ENCODE assay signal across 15 mouse cellular contexts in genomic region chr8:118004391-118004851, GRCm38 (mm10).
DNase-seq lines count a peak whose midpoint lies in the region; ATAC-seq lines count a peak whose summit lies in the region.
"Had no signal": no experiment of that assay in that cellular context is flagged by ENCODE, and none has a peak within 500 bp of the region (broad histone marks: within the 10 kb centered on the region; RNA-seq: fewer than 3 reads in every experiment).

No protein-coding gene starts in this region.

- no peak for DNase-seq in kidney, adult 11 months
- DNase-seq in embryo, embryonic 11 days, result peak; percentile 79
- peak; percentile 69 for DNase-seq in limb, embryonic 11.5 days (ENCODE audit: low spot score)
- DNase-seq in left cerebral cortex, adult 11 months (ENCODE audit: low spot score), result no peak
- DNase-seq in right cerebral cortex, adult 2 months (ENCODE audit: low spot score in 2 of 2), result no peak
- DNase-seq: adrenal gland, adult 2 months; gastrocnemius, postnatal 36 days; heart, postnatal 14 days had no signal

- no peaks in the 10 kb centered on the region for H3K27me3 ChIP-seq in kidney, embryonic 16.5 days (ENCODE audit: insufficient read depth, low read length)
- peaks cover 41% of the 10 kb centered on the region for H3K27me3 ChIP-seq in forebrain, embryonic 12.5 days
- no peaks in the 10 kb centered on the region for H3K27me3 ChIP-seq in limb, embryonic 11.5 days (ENCODE audit: control insufficient read depth, insufficient read depth, low read length)
- H3K27me3 ChIP-seq in heart, embryonic 11.5 days (ENCODE audit: control insufficient read depth, insufficient read depth, low read length), result no peaks in the 10 kb centered on the region
- H3K27me3 ChIP-seq: neural tube, embryonic 13.5 days had no signal

- ATAC-seq in kidney, embryonic 16.5 days (ENCODE audit: low FRiP score, low TSS enrichment), result peak; percentile 67; the same call in 1 of the 2 replicates
- peak; percentile 94 for ATAC-seq in forebrain, embryonic 12.5 days (ENCODE audit: low FRiP score)
- ATAC-seq in limb, embryonic 11.5 days (ENCODE audit: insufficient number of reproducible peaks, low FRiP score, low TSS enrichment, low read depth), result no peak
- no peak for ATAC-seq in heart, embryonic 11.5 days (replicated peaks; ENCODE audit: insufficient number of reproducible peaks, low FRiP score, low TSS enrichment)
- ATAC-seq: intestine, postnatal 0 days had no signal

- no peak overlapping the region for H3K27ac ChIP-seq in kidney, embryonic 16.5 days (ENCODE audit: low read length)
- H3K27ac ChIP-seq in forebrain, embryonic 12.5 days, result peak overlapping the region; percentile 74
- H3K27ac ChIP-seq in limb, embryonic 11.5 days (replicated peaks; ENCODE audit: low read depth, low read length), result no peak overlapping the region
- no peak overlapping the region for H3K27ac ChIP-seq in heart, embryonic 11.5 days (ENCODE audit: low read depth, low read length)
- H3K27ac ChIP-seq: left cerebral cortex, adult 2 months; liver, embryonic 14.5 days; neural tube, embryonic 13.5 days had no signal

- 22% methylated on average over 7 of the region's 7 CpGs for WGBS in kidney, embryonic 16.5 days
- WGBS in forebrain, embryonic 12.5 days, result 19% methylated on average over 7 of the region's 7 CpGs
- 8% methylated on average over 7 of the region's 7 CpGs for WGBS in limb, embryonic 11.5 days
- WGBS in heart, embryonic 11.5 days (ENCODE audit: insufficient replicate concordance), result 52% methylated on average over 7 of the region's 7 CpGs

- no peak overlapping the region for H3K9ac ChIP-seq in kidney, embryonic 16.5 days (replicated peaks; ENCODE audit: low read length)
- H3K9ac ChIP-seq in forebrain, embryonic 12.5 days, result no peak overlapping the region
- H3K9ac ChIP-seq in limb, embryonic 11.5 days (ENCODE audit: low read length), result peak overlapping the region; percentile 28; the same call in 1 of the 2 replicates
- H3K9ac ChIP-seq in heart, embryonic 11.5 days (ENCODE audit: low read depth, low read length), result no peak overlapping the region
- H3K9ac ChIP-seq: liver, embryonic 14.5 days; neural tube, embryonic 13.5 days had no signal

- no peak overlapping the region for H3K4me3 ChIP-seq in kidney, embryonic 16.5 days (ENCODE audit: low read length)
- no peak overlapping the region for H3K4me3 ChIP-seq in forebrain, embryonic 12.5 days (replicated peaks)
- H3K4me3 ChIP-seq in limb, embryonic 11.5 days (ENCODE audit: low read depth, low read length), result no peak overlapping the region
- H3K4me3 ChIP-seq in heart, embryonic 11.5 days (ENCODE audit: low read depth, low read length), result no peak overlapping the region
- H3K4me3 ChIP-seq: left cerebral cortex, adult 2 months; neural tube, embryonic 13.5 days had no signal

- H3K36me3 ChIP-seq in kidney, embryonic 16.5 days (ENCODE audit: insufficient read depth, low read length), result no peaks in the 10 kb centered on the region
- no peaks in the 10 kb centered on the region for H3K36me3 ChIP-seq in forebrain, embryonic 12.5 days (replicated peaks)
- no peaks in the 10 kb centered on the region for H3K36me3 ChIP-seq in limb, embryonic 11.5 days (ENCODE audit: control insufficient read depth, insufficient read depth, low read length)
- no peaks in the 10 kb centered on the region for H3K36me3 ChIP-seq in heart, embryonic 11.5 days (ENCODE audit: control insufficient read depth, insufficient read depth, low read length)
- H3K36me3 ChIP-seq: neural tube, embryonic 13.5 days had no signal

- H3K4me2 ChIP-seq in kidney, embryonic 16.5 days (replicated peaks; ENCODE audit: low read depth, low read length), result no peak overlapping the region
- H3K4me2 ChIP-seq in forebrain, embryonic 12.5 days, result no peak overlapping the region
- H3K4me2 ChIP-seq in limb, embryonic 11.5 days (ENCODE audit: low read depth, severe bottlenecking), result no peak overlapping the region
- H3K4me2 ChIP-seq in heart, embryonic 11.5 days, result no peak overlapping the region
- H3K4me2 ChIP-seq: neural tube, embryonic 13.5 days had no signal

- H3K4me1 ChIP-seq in kidney, embryonic 16.5 days (ENCODE audit: insufficient read depth, low read length), result peaks cover 13% of the 10 kb centered on the region; the same call in 1 of the 2 replicates
- H3K4me1 ChIP-seq in forebrain, embryonic 12.5 days, result peaks cover 13% of the 10 kb centered on the region
- peaks cover 9% of the 10 kb centered on the region for H3K4me1 ChIP-seq in limb, embryonic 11.5 days (ENCODE audit: control insufficient read depth, insufficient read depth, low read length)
- no peaks in the 10 kb centered on the region for H3K4me1 ChIP-seq in heart, embryonic 11.5 days (ENCODE audit: control insufficient read depth, insufficient read depth, low read length)

- no peaks in the 10 kb centered on the region for H3K9me3 ChIP-seq in kidney, embryonic 16.5 days (ENCODE audit: low read length)
- H3K9me3 ChIP-seq in forebrain, embryonic 12.5 days, result no peaks in the 10 kb centered on the region
- H3K9me3 ChIP-seq in limb, embryonic 11.5 days (ENCODE audit: control insufficient read depth, low read length), result no peaks in the 10 kb centered on the region
- H3K9me3 ChIP-seq in heart, embryonic 11.5 days (replicated peaks; ENCODE audit: control insufficient read depth, low read length), result no peaks in the 10 kb centered on the region
- H3K9me3 ChIP-seq: neural tube, embryonic 13.5 days had no signal

Comparison
In these comparisons a context has a peak if more than half of its experiments do, and no peak if none do; other contexts are left out.
1. ATAC-seq: peak in kidney, embryonic 16.5 days (single experiment) and forebrain, embryonic 12.5 days (single experiment); none in limb, embryonic 11.5 days (single experiment) and heart, embryonic 11.5 days (single experiment).
2. DNase-seq: peak in embryo, embryonic 11 days (single experiment) and limb, embryonic 11.5 days (single experiment); none in kidney, adult 11 months (single experiment), left cerebral cortex, adult 11 months (single experiment) and right cerebral cortex, adult 2 months (0 of 2).